Mouse (Mus musculus): ENCODE measurements at regions not wholly inside any gene's neighbourhood (a gene's known extent, or its start where the extent isn't known, plus 50 kb on each side); places are given as distances from the start of the nearest gene placed in this dataset.

DNA sequence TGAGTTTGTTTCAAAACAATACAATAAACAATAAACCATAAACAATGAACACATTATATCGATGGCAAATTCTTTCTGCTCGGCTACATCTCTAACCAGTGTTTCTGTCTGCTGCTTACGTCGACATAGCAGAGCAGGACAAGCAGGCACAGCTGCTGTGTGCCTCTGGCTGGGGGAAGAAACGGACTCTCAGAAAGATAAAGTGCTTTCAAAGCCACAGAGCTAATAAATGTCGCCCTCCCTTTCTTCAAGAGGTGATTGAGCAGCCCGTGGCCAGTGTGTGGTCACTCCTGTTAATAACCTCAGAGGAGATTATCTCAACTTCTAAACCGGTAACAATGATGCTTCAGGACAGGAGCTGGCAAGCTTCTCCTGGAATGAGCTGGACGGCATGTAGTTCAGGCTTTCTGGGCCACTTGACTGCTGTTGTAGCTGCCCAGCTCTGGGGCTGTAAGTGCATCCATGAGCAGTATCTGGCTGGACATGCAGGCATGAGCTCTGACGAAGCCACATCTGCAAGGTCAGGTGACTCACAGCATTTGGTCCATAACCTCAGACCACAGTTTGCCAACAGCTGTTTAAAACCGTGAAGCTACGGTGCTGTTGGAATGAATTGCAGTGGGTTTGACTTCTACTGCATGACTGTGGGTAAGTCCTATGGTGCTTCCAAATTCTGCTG lies 55.6 kb downstream of the Evx1 start:
- DNase-seq (ENCODE audit: low spot score in 2 of 2): no peak

DNA sequence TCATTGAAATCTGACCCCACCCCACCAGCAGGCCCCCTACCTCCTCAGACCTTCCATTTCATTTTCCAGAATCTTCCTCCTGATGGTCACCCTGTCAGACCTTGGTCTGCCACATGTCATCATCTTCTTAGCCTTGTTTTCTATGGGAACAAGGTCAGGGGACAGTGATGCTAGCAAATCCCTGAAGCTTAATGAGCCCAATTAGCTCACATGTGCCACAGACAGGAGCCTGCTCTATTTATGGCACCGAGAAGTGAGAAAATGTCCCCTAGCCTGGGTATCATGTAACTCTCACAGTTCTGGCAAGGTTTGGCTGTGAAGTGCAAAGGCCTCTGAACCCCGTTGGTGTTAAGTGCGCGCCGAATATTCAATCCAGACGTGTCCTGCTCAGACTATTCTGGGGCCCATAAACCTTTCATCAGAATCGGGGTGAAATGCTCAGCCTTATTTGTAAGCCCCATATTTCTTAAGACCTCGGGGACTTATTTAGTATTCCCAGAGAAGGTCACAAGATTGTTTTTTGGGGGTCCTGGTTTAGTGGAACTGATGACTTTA lies 57.6 kb downstream of the Evx1 start:
- DNase-seq (ENCODE audit: low spot score in 2 of 2): no peak

GRCm38 (mm10) chr6:52379146-52379545 lies 65.8 kb downstream of the Evx1 start:
- DNase-seq (ENCODE audit: low spot score in 2 of 2): no peak

GRCm38 (mm10) chr6:52379588-52379987 lies 66.3 kb downstream of the Evx1 start:
- no peak for DNase-seq (ENCODE audit: low spot score in 2 of 2)

GRCm38 (mm10) chr6:52385044-52385443 lies 71.7 kb downstream of the Evx1 start:
- DNase-seq (ENCODE audit: low spot score in 2 of 2): no peak

DNA sequence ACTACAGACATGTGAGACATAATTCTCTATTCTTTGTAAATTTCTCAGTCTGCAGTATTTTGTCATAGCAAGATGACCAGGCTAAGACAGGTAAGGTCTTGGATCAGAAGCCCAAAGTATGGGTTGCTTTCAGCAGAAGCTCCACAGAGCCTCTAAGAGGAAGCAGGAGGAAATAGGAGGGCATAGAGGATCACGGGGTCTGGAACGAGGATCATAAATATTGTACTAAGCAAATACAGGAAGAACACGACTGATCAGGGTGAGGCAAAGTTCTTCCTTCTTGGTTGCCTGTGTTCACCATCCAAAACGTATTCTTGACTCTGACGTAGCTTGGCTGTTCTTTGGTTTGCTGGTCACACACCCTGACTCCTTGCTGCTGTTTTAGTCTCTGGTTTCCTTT lies 88.1 kb downstream of the Evx1 start:
- no peak for DNase-seq (ENCODE audit: low spot score in 2 of 2)

GRCm38 (mm10) chr6:52409991-52410390 lies 96.7 kb downstream of the Evx1 start:
- no peak for DNase-seq (ENCODE audit: low spot score in 2 of 2)

GRCm38 (mm10) chr6:52410711-52411110 lies 97.4 kb downstream of the Evx1 start:
- no peak for DNase-seq (ENCODE audit: low spot score in 2 of 2)

- no peak for DNase-seq (ENCODE audit: low spot score in 2 of 2)
Observed at GRCm38 (mm10) chr6:52411302-52411701, 98.0 kb downstream of the Evx1 start.

DNA sequence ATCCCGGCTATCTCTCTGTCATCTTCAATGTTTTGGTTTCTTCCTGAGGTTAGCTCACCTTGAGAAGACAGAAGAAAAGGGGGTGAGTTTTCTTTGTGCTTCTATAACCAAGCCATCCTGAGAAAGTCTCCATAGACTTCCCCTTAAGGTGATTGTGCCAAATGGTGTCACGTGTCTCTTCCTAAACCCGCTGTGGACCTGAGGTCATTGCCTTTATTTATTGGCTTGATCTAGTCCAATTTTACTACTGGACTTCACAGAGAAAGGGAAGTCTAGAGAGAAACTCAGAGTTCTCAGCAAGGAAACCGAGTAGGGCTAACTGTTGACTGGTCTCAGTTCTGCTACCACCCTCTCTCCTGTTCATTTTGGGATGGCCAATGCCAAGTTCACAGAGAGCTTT lies 100.3 kb downstream of the Evx1 start:
- DNase-seq (ENCODE audit: low spot score in 2 of 2): no peak

- DNase-seq (ENCODE audit: low spot score in 2 of 2): no peak
Observed at GRCm38 (mm10) chr6:52415341-52415946, 102.1 kb downstream of the Evx1 start.

- no peak for DNase-seq (ENCODE audit: low spot score in 2 of 2)
Observed at GRCm38 (mm10) chr6:52416491-52416890, 103.2 kb downstream of the Evx1 start.

GRCm38 (mm10) chr6:52417439-52418124 lies 104.3 kb downstream of the Evx1 start:
- DNase-seq (ENCODE audit: low spot score in 2 of 2): no peak

GRCm38 (mm10) chr6:52418451-52419170 lies 105.3 kb downstream of the Evx1 start:
- DNase-seq (ENCODE audit: low spot score in 2 of 2): no peak

- DNase-seq (ENCODE audit: low spot score in 2 of 2): no peak
Observed at GRCm38 (mm10) chr6:52420276-52420970, 107.1 kb downstream of the Evx1 start.

DNA sequence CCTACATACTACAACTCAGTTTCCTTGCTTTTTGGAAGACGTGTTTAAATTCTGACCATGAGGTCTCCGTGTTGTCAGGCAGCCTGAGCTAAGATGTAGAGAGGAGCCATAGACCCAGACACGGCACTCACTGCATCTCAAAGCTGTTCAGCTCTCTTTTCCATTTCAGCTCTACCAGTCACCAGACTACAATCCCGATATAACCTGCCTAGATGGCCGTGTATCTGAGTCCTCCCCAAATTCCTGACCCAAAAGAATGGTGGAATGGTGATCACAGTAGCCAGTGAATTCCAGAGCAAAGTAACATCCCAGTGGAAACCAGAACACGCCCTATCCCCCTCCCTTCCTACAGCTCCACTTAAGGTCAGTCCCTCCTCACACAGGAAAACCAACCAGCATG lies 108.5 kb downstream of the Evx1 start:
- DNase-seq (ENCODE audit: low spot score in 2 of 2): no peak

DNA sequence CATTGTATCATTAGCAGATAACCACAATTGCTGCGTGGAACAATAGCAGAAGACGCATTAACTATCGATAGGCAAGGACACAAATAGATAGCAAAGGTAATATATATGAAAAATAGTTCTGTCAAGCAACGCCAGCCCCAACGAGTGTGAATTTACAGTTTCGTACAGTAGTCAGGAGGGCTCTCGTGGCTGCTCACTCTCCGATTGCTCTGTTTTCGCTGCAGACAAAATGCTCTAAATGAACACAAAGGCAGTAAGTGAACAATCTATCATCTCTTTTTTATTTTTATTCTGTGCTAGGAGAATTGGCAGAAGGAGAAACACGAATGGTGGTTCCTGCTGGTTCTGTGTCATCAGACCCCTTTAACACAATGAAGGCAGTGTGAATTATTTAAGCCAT lies 109.4 kb downstream of the Evx1 start:
- no peak for DNase-seq (ENCODE audit: low spot score in 2 of 2)

- DNase-seq (ENCODE audit: low spot score in 2 of 2): no peak
Observed at GRCm38 (mm10) chr6:52423581-52424107, 110.3 kb downstream of the Evx1 start.

- DNase-seq (ENCODE audit: low spot score in 2 of 2): no peak
Observed at GRCm38 (mm10) chr6:52424440-52424839, 111.1 kb downstream of the Evx1 start.

DNA sequence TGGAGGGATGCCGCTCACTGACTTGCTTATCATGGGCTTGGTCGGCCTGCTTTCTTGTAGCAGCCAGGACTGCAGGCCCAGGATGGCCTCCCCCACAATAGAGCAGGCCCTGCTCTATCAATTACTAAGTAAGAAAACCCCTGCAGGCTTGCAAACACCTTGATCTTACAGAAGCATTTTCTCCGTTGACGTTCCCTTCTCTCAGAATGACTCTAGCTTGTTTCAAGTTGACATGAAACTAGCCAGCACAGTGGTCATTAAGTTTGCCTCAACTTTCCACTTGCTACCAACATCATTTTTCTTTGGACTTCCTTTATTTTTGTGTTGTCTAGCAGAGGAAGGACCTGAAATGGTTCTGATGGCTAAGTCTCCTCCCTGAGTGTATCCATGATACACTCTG lies 111.8 kb downstream of the Evx1 start:
- no peak for DNase-seq (ENCODE audit: low spot score in 2 of 2)

GRCm38 (mm10) chr6:52428489-52429203 lies 115.3 kb downstream of the Evx1 start:
- DNase-seq (ENCODE audit: low spot score in 2 of 2): no peak

Measured in spleen, postnatal 10 days (tissue).